Mouse (Mus musculus): Measurements from ENCODE around the gene Exosc2. TPM values are rescaled to one million over a fixed set of nuclear protein-coding genes. Genes with fewer than 3 reads are reported as not detected.
A peak's percentile ranks its signal among the peaks of the same experiment; 100 is the strongest.
"Not testable (repeated sequence)": the region's sequence is repeated elsewhere in the genome, so short reads cannot be mapped to it uniquely, and the experiment has no call there.

The Exosc2 gene
- polyA plus RNA-seq, 1 experiment = 15.4 TPM

GRCm38 (mm10) chr2:31662939-31663803 lies 7.3 kb upstream of the Exosc2 start:
- DNase-seq (ENCODE audit: low read depth, low spot score) = peak; percentile 54
- 22% methylated on average over 8 of the region's 8 CpGs for WGBS

GRCm38 (mm10) chr2:31663804-31664180 lies 6.7 kb upstream of the Exosc2 start:
- WGBS = 28% methylated on average over 1 of the region's 1 CpGs
- DNase-seq (ENCODE audit: low read depth, low spot score) = no peak

GRCm38 (mm10) chr2:31667332-31667731 lies 3.2 kb upstream of the Exosc2 start:
- no peak for DNase-seq (ENCODE audit: low read depth, low spot score)
- 33% methylated on average over 4 of the region's 4 CpGs for WGBS

GRCm38 (mm10) chr2:31678641-31679040 lies 8.1 kb downstream of the Exosc2 start:
- 89% methylated on average over 6 of the region's 6 CpGs for WGBS

GRCm38 (mm10) chr2:31681051-31681707 lies 10.7 kb downstream of the Exosc2 start:
- 84% methylated on average over 15 of the region's 15 CpGs for WGBS
- not testable (repeated sequence) for DNase-seq (ENCODE audit: low read depth, low spot score)

More at GRCm38 (mm10) chr2:31678641-31679040, 8.1 kb downstream of the Exosc2 start:
- no peak for DNase-seq (ENCODE audit: low read depth, low spot score)

GRCm38 (mm10) chr2:31681731-31682235 lies 11.3 kb downstream of the Exosc2 start:
- 81% methylated on average over 6 of the region's 6 CpGs for WGBS

GRCm38 (mm10) chr2:31683666-31684065 lies 13.2 kb downstream of the Exosc2 start:
- no peak for DNase-seq (ENCODE audit: low read depth, low spot score)
- 14% methylated on average over 2 of the region's 2 CpGs for WGBS

More at GRCm38 (mm10) chr2:31681731-31682235, 11.3 kb downstream of the Exosc2 start:
- DNase-seq (ENCODE audit: low read depth, low spot score) = no peak

- DNase-seq (ENCODE audit: low read depth, low spot score) = peak; percentile 96
- WGBS = under 1% methylated on average over 64 of the region's 64 CpGs
These were observed 17.8 kb downstream of the Exosc2 start, which contains the start of gene Abl1 for GRCm38 (mm10) chr2:31688074-31688925. Gene Abl1 (plus strand): TSS chr2:31688376.

GRCm38 (mm10) chr2:31689045-31689444 lies 18.5 kb downstream of the Exosc2 start:
- DNase-seq (ENCODE audit: low read depth, low spot score) = no peak
- WGBS = under 1% methylated on average over 12 of the region's 12 CpGs

GRCm38 (mm10) chr2:31690063-31690462 lies 19.5 kb downstream of the Exosc2 start:
- 21% methylated on average over 3 of the region's 3 CpGs for WGBS
- no peak for DNase-seq (ENCODE audit: low read depth, low spot score)

- DNase-seq (ENCODE audit: low read depth, low spot score) = no peak
These were observed 27.7 kb downstream of the Exosc2 start for GRCm38 (mm10) chr2:31698209-31698608.

GRCm38 (mm10) chr2:31700545-31701446 lies 30.3 kb downstream of the Exosc2 start:
- 28% methylated on average over 7 of the region's 7 CpGs for WGBS
- no peak for DNase-seq (ENCODE audit: low read depth, low spot score)

- DNase-seq (ENCODE audit: low read depth, low spot score) = no peak
These were observed 32.7 kb downstream of the Exosc2 start for GRCm38 (mm10) chr2:31703226-31703625.

GRCm38 (mm10) chr2:31705914-31706313 lies 35.4 kb downstream of the Exosc2 start:
- no peak for DNase-seq (ENCODE audit: low read depth, low spot score)

GRCm38 (mm10) chr2:31706531-31706930 lies 36.0 kb downstream of the Exosc2 start:
- no peak for DNase-seq (ENCODE audit: low read depth, low spot score)
- whole genome bisulfite sequencing = 22% methylated on average over 2 of the region's 2 CpGs

GRCm38 (mm10) chr2:31712716-31713115 lies 42.2 kb downstream of the Exosc2 start:
- 88% methylated on average over 2 of the region's 2 CpGs for WGBS

GRCm38 (mm10) chr2:31713813-31714212 lies 43.3 kb downstream of the Exosc2 start:
- no peak for DNase-seq (ENCODE audit: low read depth, low spot score)
- WGBS = 72% methylated on average over 3 of the region's 3 CpGs

More at GRCm38 (mm10) chr2:31712716-31713115, 42.2 kb downstream of the Exosc2 start:
- DNase-seq (ENCODE audit: low read depth, low spot score) = no peak

- 95% methylated on average over 4 of the region's 4 CpGs for WGBS
- DNase-seq (ENCODE audit: low read depth, low spot score) = no peak
These were observed 44.3 kb downstream of the Exosc2 start for GRCm38 (mm10) chr2:31714780-31715179.

GRCm38 (mm10) chr2:31715985-31716384 lies 45.5 kb downstream of the Exosc2 start:
- no peak for DNase-seq (ENCODE audit: low read depth, low spot score)
- 88% methylated on average over 7 of the region's 7 CpGs for WGBS
